In the genomic region with DNA sequence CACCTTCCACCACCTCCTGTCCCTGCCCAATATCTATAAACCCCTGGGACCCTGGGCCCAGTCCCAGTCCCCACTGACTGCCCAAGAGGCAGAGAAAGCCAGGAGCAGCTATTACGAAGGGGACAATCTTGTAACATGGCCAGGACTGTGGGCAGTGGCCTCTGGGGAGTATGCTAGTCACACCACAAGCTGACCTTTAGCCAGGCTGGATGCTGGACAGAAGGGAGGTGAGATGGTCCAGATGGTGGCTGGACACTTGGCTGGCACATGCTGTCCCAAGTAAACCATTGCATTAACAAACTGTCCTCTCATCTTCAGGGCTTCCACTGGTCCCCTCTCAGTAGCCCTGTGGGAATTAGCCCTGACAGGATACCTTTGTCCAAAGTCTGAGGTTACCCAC, we compare ENCODE assay signal across 13 mouse cellular contexts.
DNase-seq lines count a peak whose midpoint lies in the region; ATAC-seq lines count a peak whose summit lies in the region.
"Had no signal": no experiment of that assay in that cellular context is flagged by ENCODE, and none has a peak within 500 bp of the region (broad histone marks: within the 10 kb centered on the region; RNA-seq: fewer than 3 reads in every experiment).

No protein-coding gene starts in this region.

- H3K27me3 ChIP-seq in kidney, embryonic 16.5 days (ENCODE audit: insufficient read depth, low read length): no peaks in the 10 kb centered on the region
- H3K27me3 ChIP-seq in embryonic facial prominence, embryonic 10.5 days (replicated peaks; ENCODE audit: low read depth, poor library complexity, severe bottlenecking): no peaks in the 10 kb centered on the region
- no peaks in the 10 kb centered on the region for H3K27me3 ChIP-seq in hindbrain, embryonic 12.5 days
- H3K27me3 ChIP-seq: hindbrain, embryonic 15.5 days had no signal

- peaks cover 64% of the 10 kb centered on the region for H3K4me1 ChIP-seq in kidney, embryonic 16.5 days (ENCODE audit: insufficient read depth, low read length)
- peaks cover 67% of the 10 kb centered on the region for H3K4me1 ChIP-seq in embryonic facial prominence, embryonic 10.5 days
- peaks cover 30% of the 10 kb centered on the region for H3K4me1 ChIP-seq in hindbrain, embryonic 12.5 days

- no peak overlapping the region for H3K9ac ChIP-seq in kidney, embryonic 16.5 days (replicated peaks; ENCODE audit: low read length)
- H3K9ac ChIP-seq in hindbrain, embryonic 12.5 days: no peak overlapping the region
- H3K9ac ChIP-seq: hindbrain, embryonic 15.5 days; lung, embryonic 14.5 days had no signal

- no peaks in the 10 kb centered on the region for H3K36me3 ChIP-seq in kidney, embryonic 16.5 days (ENCODE audit: insufficient read depth, low read length)
- H3K36me3 ChIP-seq in embryonic facial prominence, embryonic 10.5 days (replicated peaks): peaks cover 28% of the 10 kb centered on the region
- H3K36me3 ChIP-seq in hindbrain, embryonic 12.5 days: no peaks in the 10 kb centered on the region
- H3K36me3 ChIP-seq: hindbrain, embryonic 15.5 days had no signal

- DNase-seq in heart, adult 11 months: peak; percentile 94
- DNase-seq in heart, postnatal 10 days: no peak
- DNase-seq in kidney, adult 8-10 months: peak; percentile 71 to 82
- no peak for DNase-seq in embryonic facial prominence, embryonic 10.5 days (ENCODE audit: low spot score)
- peak; percentile 68 for DNase-seq in lung, postnatal 25 days (ENCODE audit: low spot score)
- no peak for DNase-seq in spleen, postnatal 14 days (ENCODE audit: low spot score in 2 of 2)
- DNase-seq: lung, embryonic 14.5 days; right cerebral cortex, adult 18-20 months; thymus, postnatal 4 days had no signal

- ATAC-seq in kidney, embryonic 16.5 days (ENCODE audit: low FRiP score, low TSS enrichment): no peak
- no peak for ATAC-seq in hindbrain, embryonic 12.5 days (ENCODE audit: low FRiP score)

- no peak overlapping the region for H3K27ac ChIP-seq in kidney, embryonic 16.5 days (ENCODE audit: low read length)
- H3K27ac ChIP-seq in embryonic facial prominence, embryonic 10.5 days (replicated peaks): peak overlapping the region; percentile 57
- no peak overlapping the region for H3K27ac ChIP-seq in hindbrain, embryonic 12.5 days
- H3K27ac ChIP-seq: hindbrain, embryonic 15.5 days; left cerebral cortex, adult 2 months had no signal

- H3K9me3 ChIP-seq in kidney, embryonic 16.5 days (ENCODE audit: low read length): no peaks in the 10 kb centered on the region
- H3K9me3 ChIP-seq in embryonic facial prominence, embryonic 10.5 days: no peaks in the 10 kb centered on the region
- H3K9me3 ChIP-seq in hindbrain, embryonic 12.5 days (replicated peaks): no peaks in the 10 kb centered on the region
- H3K9me3 ChIP-seq: hindbrain, embryonic 15.5 days had no signal

- WGBS in kidney, embryonic 16.5 days: 43% methylated on average over 1 of the region's 1 CpGs
- WGBS in embryonic facial prominence, embryonic 10.5 days: 77% methylated on average over 1 of the region's 1 CpGs
- 90% methylated on average over 1 of the region's 1 CpGs for WGBS in hindbrain, embryonic 12.5 days

- H3K4me2 ChIP-seq in kidney, embryonic 16.5 days (replicated peaks; ENCODE audit: low read depth, low read length): no peak overlapping the region
- H3K4me2 ChIP-seq in hindbrain, embryonic 12.5 days (replicated peaks): no peak overlapping the region
- H3K4me2 ChIP-seq: hindbrain, embryonic 15.5 days; lung, embryonic 14.5 days had no signal

- intact Hi-C loops in heart, postnatal 10 days (cut with DNase I): no loop called here

- H3K4me3 ChIP-seq in kidney, embryonic 16.5 days (ENCODE audit: low read length): no peak overlapping the region
- no peak overlapping the region for H3K4me3 ChIP-seq in embryonic facial prominence, embryonic 10.5 days
- no peak overlapping the region for H3K4me3 ChIP-seq in hindbrain, embryonic 12.5 days
- H3K4me3 ChIP-seq: hindbrain, embryonic 15.5 days; left cerebral cortex, adult 2 months had no signal

Comparison
In these comparisons a context has a peak if more than half of its experiments do, and no peak if none do; other contexts are left out.
1. DNase-seq: peak in heart, adult 11 months (single experiment), kidney, adult 8-10 months (2 of 2) and lung, postnatal 25 days (single experiment); none in heart, postnatal 10 days (0 of 2), embryonic facial prominence, embryonic 10.5 days (single experiment) and spleen, postnatal 14 days (0 of 2).